Mouse (Mus musculus) left cerebral cortex, adult 9 months (tissue): Measurements from ENCODE around the gene H2-K1.
"Not testable (repeated sequence)": the region's sequence is repeated elsewhere in the genome, so short reads cannot be mapped to it uniquely, and the experiment has no call there.

Experiments
- DNase-seq, 2 experiments: peaks; one replicate each; pipeline ENCODE4 v3.0.0; 2022; ENCODE audit warnings: low spot score in 2 of 2

H2-K1 gene

GRCm38 (mm10) chr17:34026917-34027655 is 26.9 kb upstream of the H2-K1 start:
- peak in 1 of 2 experiments; percentile 24 for DNase-seq

- no peak for DNase-seq
Observed at GRCm38 (mm10) chr17:34026221-34026620, 26.1 kb upstream of the H2-K1 start.

- no peak for DNase-seq
Observed at GRCm38 (mm10) chr17:34025756-34026151, 25.6 kb upstream of the H2-K1 start.

- no peak for DNase-seq
Observed at GRCm38 (mm10) chr17:34024861-34025755, 25.0 kb upstream of the H2-K1 start.

GRCm38 (mm10) chr17:34024317-34024821 is 24.2 kb upstream of the H2-K1 start, which contains the start of gene Ring1:
Ring1 (minus strand) TSS chr17:34024680.
- DNase-seq = peak in 1 of 2 experiments; percentile 86

- DNase-seq = no peak
Observed at GRCm38 (mm10) chr17:34023678-34024077, 23.5 kb upstream of the H2-K1 start.

GRCm38 (mm10) chr17:34022987-34023386 is 22.8 kb upstream of the H2-K1 start:
- no peak for DNase-seq

GRCm38 (mm10) chr17:34022414-34022783 is 22.3 kb upstream of the H2-K1 start:
- DNase-seq = no peak

- DNase-seq = no peak
Observed at GRCm38 (mm10) chr17:34021539-34022413, 21.6 kb upstream of the H2-K1 start.

- no peak for DNase-seq
Observed at GRCm38 (mm10) chr17:34013436-34013835, 13.3 kb upstream of the H2-K1 start.

- DNase-seq = no peak
Observed at GRCm38 (mm10) chr17:34010156-34010555, 10.0 kb upstream of the H2-K1 start.

- DNase-seq = no peak
Observed at GRCm38 (mm10) chr17:34006570-34006969, 6.4 kb upstream of the H2-K1 start.

- DNase-seq = no peak
Observed at GRCm38 (mm10) chr17:34003426-34003825, 3.3 kb upstream of the H2-K1 start.

- DNase-seq = not testable (repeated sequence)
Observed at GRCm38 (mm10) chr17:34000796-34001195, 649 bp upstream of the H2-K1 start.

GRCm38 (mm10) chr17:33999341-34000149 is 602 bp downstream of the H2-K1 start:
- no peak for DNase-seq

- DNase-seq = not testable (repeated sequence)
Observed at GRCm38 (mm10) chr17:33998697-33999096, 1.4 kb downstream of the H2-K1 start.

- DNase-seq = not testable (repeated sequence)
Observed at GRCm38 (mm10) chr17:33997025-33997424, 3.1 kb downstream of the H2-K1 start.

GRCm38 (mm10) chr17:33995651-33996050 is 4.5 kb downstream of the H2-K1 start:
- DNase-seq = no peak

GRCm38 (mm10) chr17:33994959-33995358 is 5.2 kb downstream of the H2-K1 start:
- DNase-seq = no peak

GRCm38 (mm10) chr17:33991788-33992664 is 8.1 kb downstream of the H2-K1 start:
- DNase-seq = peak in 1 of 2 experiments; percentile 14
